ENCODE assay signal across 12 mouse cellular contexts in the genomic region with DNA sequence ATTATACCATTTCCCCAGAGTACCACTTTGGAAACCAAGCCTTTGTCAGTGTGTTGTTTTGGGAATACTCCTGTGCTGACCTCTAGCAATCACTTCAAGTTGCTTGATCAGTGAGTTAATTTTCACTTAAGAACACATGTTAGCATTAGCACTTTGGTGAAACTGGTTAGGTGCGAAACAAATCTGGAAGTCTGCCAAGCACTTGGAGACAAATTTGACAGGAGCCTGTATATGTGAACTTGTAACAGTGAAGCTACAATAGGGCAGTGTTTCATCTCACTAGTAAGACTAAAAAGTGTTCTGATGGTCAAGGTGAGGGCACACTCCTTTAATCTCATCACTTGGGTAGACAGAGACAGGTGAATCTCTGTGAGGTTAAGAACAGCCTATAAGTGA.
DNase-seq lines count a peak whose midpoint lies in the region; ATAC-seq and TF ChIP-seq lines count a peak whose summit lies in the region.
"Had no signal": no experiment of that assay in that cellular context is flagged by ENCODE, and none has a peak within 500 bp of the region (broad histone marks: within the 10 kb centered on the region; RNA-seq: fewer than 3 reads in every experiment).

No protein-coding gene starts in this region.

- H3K36me3 ChIP-seq in forebrain, embryonic 14.5 days (ENCODE audit: control insufficient read depth, insufficient read depth, low read length), result no peaks in the 10 kb centered on the region
- H3K36me3 ChIP-seq in forebrain, embryonic 10.5 days (replicated peaks), result no peaks in the 10 kb centered on the region
- H3K36me3 ChIP-seq in limb, embryonic 14.5 days (ENCODE audit: control insufficient read depth, insufficient read depth, low read length), result no peaks in the 10 kb centered on the region
- H3K36me3 ChIP-seq in limb, embryonic 10.5 days, result no peaks in the 10 kb centered on the region
- H3K36me3 ChIP-seq in stomach, embryonic 14.5 days (ENCODE audit: control insufficient read depth, insufficient read depth, low read length), result no peaks in the 10 kb centered on the region

- no peak overlapping the region for H3K9ac ChIP-seq in forebrain, embryonic 14.5 days (ENCODE audit: low read length)
- no peak overlapping the region for H3K9ac ChIP-seq in limb, embryonic 14.5 days (ENCODE audit: low read depth, low read length, severe bottlenecking)
- no peak overlapping the region for H3K9ac ChIP-seq in stomach, embryonic 14.5 days (replicated peaks; ENCODE audit: low read depth, low read length)

- no peak for TF ChIP-seq POLR2A in limb, embryonic 14.5 days (IDR thresholded peaks at IDR 0.05; ENCODE audit: borderline replicate concordance, extremely low read depth, insufficient read depth, insufficient read length)

- H3K4me3 ChIP-seq in forebrain, embryonic 14.5 days (ENCODE audit: low read depth, low read length), result no peak overlapping the region
- no peak overlapping the region for H3K4me3 ChIP-seq in forebrain, embryonic 10.5 days
- H3K4me3 ChIP-seq in limb, embryonic 14.5 days (replicated peaks; ENCODE audit: low read length), result no peak overlapping the region
- H3K4me3 ChIP-seq in limb, embryonic 10.5 days, result no peak overlapping the region
- no peak overlapping the region for H3K4me3 ChIP-seq in stomach, embryonic 14.5 days (ENCODE audit: low read depth, low read length)

- H3K9me3 ChIP-seq in forebrain, embryonic 14.5 days (replicated peaks; ENCODE audit: control insufficient read depth, low read length), result no peaks in the 10 kb centered on the region
- no peaks in the 10 kb centered on the region for H3K9me3 ChIP-seq in forebrain, embryonic 10.5 days
- H3K9me3 ChIP-seq in limb, embryonic 14.5 days (ENCODE audit: control insufficient read depth, low read length), result no peaks in the 10 kb centered on the region
- H3K9me3 ChIP-seq in limb, embryonic 10.5 days (replicated peaks), result no peaks in the 10 kb centered on the region
- H3K9me3 ChIP-seq in stomach, embryonic 14.5 days (ENCODE audit: control insufficient read depth, low read depth, low read length), result no peaks in the 10 kb centered on the region

- WGBS in forebrain, embryonic 14.5 days, result 41% methylated on average over 1 of the region's 1 CpGs
- WGBS in forebrain, embryonic 10.5 days, result 80% methylated on average over 1 of the region's 1 CpGs
- WGBS in limb, embryonic 14.5 days, result 48% methylated on average over 1 of the region's 1 CpGs
- WGBS in limb, embryonic 10.5 days, result 93% methylated on average over 1 of the region's 1 CpGs
- WGBS in stomach, embryonic 14.5 days, result 18% methylated on average over 1 of the region's 1 CpGs

- H3K27me3 ChIP-seq in forebrain, embryonic 14.5 days (replicated peaks; ENCODE audit: control insufficient read depth, insufficient read depth, low read length), result no peaks in the 10 kb centered on the region
- H3K27me3 ChIP-seq in forebrain, embryonic 10.5 days (ENCODE audit: poor library complexity, severe bottlenecking), result no peaks in the 10 kb centered on the region
- H3K27me3 ChIP-seq in limb, embryonic 14.5 days (ENCODE audit: control insufficient read depth, insufficient read depth, low read length), result no peaks in the 10 kb centered on the region
- no peaks in the 10 kb centered on the region for H3K27me3 ChIP-seq in limb, embryonic 10.5 days (ENCODE audit: low read depth, poor library complexity, severe bottlenecking)
- no peaks in the 10 kb centered on the region for H3K27me3 ChIP-seq in stomach, embryonic 14.5 days (ENCODE audit: control insufficient read depth, insufficient read depth, low read length)

- ATAC-seq in forebrain, embryonic 14.5 days, result peak; percentile 63; the same call in 1 of the 2 replicates
- ATAC-seq in limb, embryonic 14.5 days (ENCODE audit: low FRiP score, low read depth), result no peak
- ATAC-seq in stomach, embryonic 14.5 days (ENCODE audit: insufficient number of reproducible peaks, insufficient read depth, low FRiP score, low read depth), result no peak
- ATAC-seq: activated CD4-positive, CD25-positive, alpha-beta regulatory T cell, adult 4 months had no signal

- no peaks in the 10 kb centered on the region for H3K4me1 ChIP-seq in forebrain, embryonic 14.5 days (ENCODE audit: control insufficient read depth, insufficient read depth, low read length)
- no peaks in the 10 kb centered on the region for H3K4me1 ChIP-seq in forebrain, embryonic 10.5 days
- no peaks in the 10 kb centered on the region for H3K4me1 ChIP-seq in limb, embryonic 14.5 days (ENCODE audit: control insufficient read depth, insufficient read depth, low read length)
- H3K4me1 ChIP-seq in limb, embryonic 10.5 days, result no peaks in the 10 kb centered on the region
- H3K4me1 ChIP-seq in stomach, embryonic 14.5 days (ENCODE audit: control insufficient read depth, insufficient read depth, low read length), result peaks cover 7% of the 10 kb centered on the region; the same call in 1 of the 2 replicates

- DNase-seq in forebrain, embryonic 14.5 days (ENCODE audit: low spot score), result peak; percentile 73
- no peak for DNase-seq in forebrain, embryonic 10.5 days (ENCODE audit: extremely low spot score, low spot score)
- DNase-seq in limb, embryonic 14.5 days (ENCODE audit: low spot score), result peak; percentile 35
- no peak for DNase-seq in limb, embryonic 10.5 days (ENCODE audit: low spot score)
- DNase-seq in kidney, postnatal 10 days, result peak; percentile 53
- no peak for DNase-seq in frontal cortex, postnatal 36 days (ENCODE audit: low spot score in 2 of 2)
- no peak for DNase-seq in right cerebral cortex, postnatal 4 days
- DNase-seq: cerebellum, adult 8-10 months; liver had no signal

- no peak overlapping the region for H3K27ac ChIP-seq in forebrain, embryonic 14.5 days (ENCODE audit: low read depth, low read length)
- H3K27ac ChIP-seq in forebrain, embryonic 10.5 days, result no peak overlapping the region
- H3K27ac ChIP-seq in limb, embryonic 14.5 days (replicated peaks; ENCODE audit: low read depth, low read length), result no peak overlapping the region
- no peak overlapping the region for H3K27ac ChIP-seq in limb, embryonic 10.5 days
- peak overlapping the region; percentile 52; the same call in 1 of the 2 replicates for H3K27ac ChIP-seq in stomach, embryonic 14.5 days (ENCODE audit: low read length)
- H3K27ac ChIP-seq: kidney, postnatal 0 days had no signal

- H3K4me2 ChIP-seq in forebrain, embryonic 14.5 days (ENCODE audit: low read length), result no peak overlapping the region
- no peak overlapping the region for H3K4me2 ChIP-seq in limb, embryonic 14.5 days (replicated peaks; ENCODE audit: low read depth, low read length, severe bottlenecking)
- H3K4me2 ChIP-seq in stomach, embryonic 14.5 days (replicated peaks; ENCODE audit: low read depth, low read length), result no peak overlapping the region

Comparison
In these comparisons a context has a peak if more than half of its experiments do, and no peak if none do; other contexts are left out.
1. DNase-seq: peak in forebrain, embryonic 14.5 days (single experiment), limb, embryonic 14.5 days (single experiment) and kidney, postnatal 10 days (single experiment); none in forebrain, embryonic 10.5 days (single experiment), limb, embryonic 10.5 days (single experiment), frontal cortex, postnatal 36 days (0 of 2) and right cerebral cortex, postnatal 4 days (single experiment).